Mouse (Mus musculus) liver, embryonic 14.5 days (tissue): Measurements from ENCODE around the gene Srsf7. TPM values are rescaled to one million over a fixed set of nuclear protein-coding genes. Genes with fewer than 3 reads are reported as not detected.

ENCODE experiments used
- ATAC-seq: fragments of 200-750 bp; cut with Nextera tagmentation; 2 replicates; pipeline ENCODE4 v1.8.0; 2017; ENCODE audit warnings: moderate number of reproducible peaks, mild to moderate bottlenecking, moderate library complexity; ENCODE audit not compliant: insufficient read depth
- DNase-seq, 3 experiments: peaks; one replicate each; pipeline ENCODE4 v3.0.0-alpha.2; 2012 to 2013; ENCODE audit warnings: low read depth in 3 of 3, low spot score in 3 of 3
- H3K27ac ChIP-seq: fragments of 300-500 bp; sonication (generic); 2 replicates; pipeline ENCODE4 v1.5.1; 2014; ENCODE audit warnings: moderate library complexity, mild to moderate bottlenecking, control low read depth, inconsistent platforms
- H3K27me3 ChIP-seq: fragments of 300-500 bp; sonication (generic); 2 replicates; pipeline ENCODE4 v1.6.1; 2014; ENCODE audit warnings: mild to moderate bottlenecking, low read length, moderate library complexity; ENCODE audit not compliant: control insufficient read depth, insufficient read depth
- H3K36me3 ChIP-seq: fragments of 300-500 bp; sonication (generic); replicated peaks from 2 replicates; pipeline ENCODE4 v1.6.1; 2014; ENCODE audit warnings: low read depth; ENCODE audit not compliant: control insufficient read depth, insufficient read depth
- H3K4me1 ChIP-seq, 2 experiments: fragments of 200-500 bp in 1 of 2; fragments of 300-500 bp in 1 of 2; sonication (generic) in 1 of 2; replicated peaks; 2 replicates each; pipeline ENCODE4 v1.6.1; 2012 to 2014; ENCODE audit warnings: antibody characterized with exemption in 1 of 2, inconsistent platforms in 1 of 2, low read length in 1 of 2; ENCODE audit not compliant: control insufficient read depth in 2 of 2, insufficient read depth in 2 of 2
- H3K4me2 ChIP-seq: fragments of 300-500 bp; sonication (generic); 2 replicates; pipeline ENCODE4 v1.6.1; 2014; ENCODE audit warnings: low read depth, mild to moderate bottlenecking, control low read depth, moderate library complexity
- H3K4me3 ChIP-seq, 2 experiments: fragments of 200-500 bp in 1 of 2; fragments of 300-500 bp in 1 of 2; sonication (generic) in 1 of 2; 2 replicates each; pipeline ENCODE4 v1.5.1; 2012 to 2014; ENCODE audit warnings: low read depth in 2 of 2, low read length in 2 of 2, mild to moderate bottlenecking in 2 of 2, control low read depth in 1 of 2, inconsistent platforms in 1 of 2, moderate library complexity in 1 of 2; ENCODE audit not compliant: insufficient read depth in 1 of 2
- H3K9ac ChIP-seq: fragments of 300-500 bp; sonication (generic); replicated peaks from 2 replicates; pipeline ENCODE4 v1.6.1; 2014; ENCODE audit warnings: mild to moderate bottlenecking, control low read depth, moderate library complexity
- H3K9me3 ChIP-seq: fragments of 300-500 bp; sonication (generic); 2 replicates; pipeline ENCODE4 v1.6.1; 2016; ENCODE audit warnings: low read length, mixed read lengths; ENCODE audit not compliant: control insufficient read depth
- CTCF ChIP-seq: IDR thresholded peaks from 2 replicates; pipeline ENCODE4 v1.5.1; 2016; ENCODE audit warnings: antibody characterized with exemption, low read depth, control low read depth
- EP300 ChIP-seq: IDR thresholded peaks from 2 replicates; pipeline ENCODE4 v1.6.1; 2016; ENCODE audit warnings: antibody characterized with exemption, low read depth
- WGBS: fragments of 180-500 bp; shearing (Covaris S2); extraction: QIAGEN DNeasy Blood & Tissue Kit; methylation state at CpG from one replicate; pipeline ENCODE4 v1.1.7; 2014; ENCODE audit not compliant: insufficient replicate concordance; 5-methylcytosine and 5-hydroxymethylcytosine counted together
- polyA plus RNA-seq, 2 experiments: library from polyadenylated mRNA; depleted of rRNA in 1 of 2; stranded (reverse) in 1 of 2; unstranded in 1 of 2; fragments of >200 nt; fragmentation: Nextera tagmentation in 1 of 2; extraction: Ambion mirVana in 1 of 2; gene quantifications; 2 replicates each; pipeline versions ENCODE4 v1.2.1 to v1.2.3; 2012 to 2014

Gene Srsf7
- polyA plus RNA-seq, 2 experiments: 146 to 264 TPM

DNA sequence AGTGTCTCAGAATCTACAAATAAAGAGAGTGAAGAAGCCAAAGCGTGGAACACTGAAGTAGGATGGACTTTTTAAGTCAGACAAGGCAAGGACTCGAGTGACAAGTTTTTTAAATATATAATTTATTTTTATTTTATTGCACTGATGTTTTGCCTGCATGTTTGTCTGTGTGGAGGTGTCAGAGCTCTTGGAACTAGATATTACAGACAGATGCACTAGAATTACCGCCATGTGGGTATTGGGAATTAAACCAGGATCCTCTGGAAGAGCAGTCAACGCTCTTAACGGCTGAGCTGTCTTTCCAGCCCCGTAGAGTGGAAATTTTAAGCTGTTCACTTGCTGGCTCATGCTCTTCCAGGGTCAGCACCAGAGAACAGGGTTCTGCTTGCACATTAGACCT, 40.8 kb downstream of the Srsf7 start:
- Histone ChIP-seq H3K27me3 (no peaks in the 10 kb centered on the region; the same call in 1 of the 2 replicates), H3K4me1 (0 out of 4 replicates have a peak, but pooled peaks cover 0 to 2% of the 10 kb centered on the region in 2 experiments), H3K36me3 (no peaks in the 10 kb centered on the region), H3K4me3 (no peak overlapping the region), H3K27ac (no peak overlapping the region), H3K4me2 (no peak overlapping the region), H3K9me3 (no peaks in the 10 kb centered on the region), H3K9ac (no peak overlapping the region)
- DNase-seq (no peak), ATAC-seq (no peak)
- 77% methylated on average over 6 of the region's 6 CpGs for WGBS
- TF ChIP-seq EP300 (no peak), CTCF (no peak)

DNA sequence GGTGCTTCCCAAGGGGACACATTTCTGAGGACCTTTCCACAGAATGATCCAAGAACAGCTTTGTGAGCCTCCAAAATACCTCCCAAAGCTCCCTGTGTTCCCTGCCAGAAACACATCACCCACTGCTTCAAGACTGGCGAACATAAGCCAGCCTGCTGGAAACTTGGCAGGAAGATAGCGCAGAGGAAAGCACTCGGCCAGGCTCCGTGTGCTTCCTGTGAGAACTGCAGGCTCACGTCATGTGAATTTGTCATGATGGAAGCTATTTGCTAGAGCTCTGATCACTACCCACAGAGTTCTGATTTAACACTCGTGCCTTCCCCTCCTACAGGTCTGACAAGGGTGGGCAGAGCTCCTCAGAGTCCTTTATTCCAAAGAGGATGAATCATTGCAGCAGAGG, 41.4 kb downstream of the Srsf7 start:
- no peak for ATAC-seq
- Histone ChIP-seq H3K4me1 (0 out of 4 replicates have a peak, but pooled peaks cover 0 to 2% of the 10 kb centered on the region in 2 experiments), H3K9me3 (no peaks in the 10 kb centered on the region), H3K36me3 (no peaks in the 10 kb centered on the region), H3K27me3 (no peaks in the 10 kb centered on the region; the same call in 1 of the 2 replicates), H3K9ac (no peak overlapping the region), H3K27ac (no peak overlapping the region), H3K4me3 (no peak overlapping the region), H3K4me2 (no peak overlapping the region)
- 46% methylated on average over 6 of the region's 6 CpGs for WGBS
- DNase-seq: no peak
- TF ChIP-seq CTCF: no peak
- no peak for TF ChIP-seq EP300

DNA sequence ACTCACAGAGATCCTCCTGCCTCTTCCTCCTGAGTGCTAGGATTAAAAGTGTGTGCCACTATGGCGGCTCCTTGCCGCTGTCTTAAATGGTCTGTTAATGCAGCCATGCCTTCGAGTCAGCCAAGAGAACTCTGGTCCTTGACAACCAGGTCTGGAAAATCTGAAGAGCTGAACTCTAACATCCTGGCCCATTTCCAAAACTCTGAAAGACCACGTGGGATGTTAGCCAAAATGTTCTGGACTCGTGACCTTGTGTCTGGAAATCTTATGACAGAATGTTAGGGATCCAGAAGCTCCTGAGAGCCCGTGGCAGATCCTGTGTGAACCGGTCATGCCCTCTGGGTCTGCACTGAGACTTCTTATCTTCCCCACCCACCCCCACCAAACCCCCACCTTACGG, 43.1 kb downstream of the Srsf7 start:
- H3K36me3 ChIP-seq: no peaks in the 10 kb centered on the region
- H3K4me2 ChIP-seq: no peak overlapping the region
- DNase-seq: no peak
- TF ChIP-seq CTCF (no peak), EP300 (no peak)
- H3K27ac ChIP-seq: no peak overlapping the region
- 0 out of 4 replicates have a peak, but pooled peaks cover 0 to 2% of the 10 kb centered on the region in 2 experiments for H3K4me1 ChIP-seq
- H3K27me3 ChIP-seq: no peaks in the 10 kb centered on the region; the same call in 1 of the 2 replicates
- WGBS: 59% methylated on average over 8 of the region's 8 CpGs
- H3K4me3 ChIP-seq: no peak overlapping the region
- ATAC-seq: no peak
- H3K9ac ChIP-seq: no peak overlapping the region
- H3K9me3 ChIP-seq: no peaks in the 10 kb centered on the region

DNA sequence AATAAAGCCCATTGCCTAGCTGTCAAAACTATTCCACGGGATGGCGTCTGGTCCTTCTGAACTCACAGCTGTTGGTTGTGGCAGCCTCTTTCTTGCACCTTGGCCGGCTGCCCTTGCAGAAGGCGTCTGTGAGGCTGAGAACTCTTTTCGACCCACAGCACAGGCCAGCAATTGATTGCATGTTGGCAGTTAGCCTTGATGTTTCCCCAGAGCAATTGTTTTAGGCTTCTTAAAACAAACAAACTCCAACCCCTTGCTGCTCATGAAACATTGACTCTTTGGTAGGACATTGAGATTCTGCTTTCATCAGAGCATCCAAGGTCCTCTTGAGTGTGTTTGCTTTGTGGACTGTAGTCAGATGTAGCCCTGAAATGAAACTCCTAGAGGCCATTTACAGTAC, 46.7 kb downstream of the Srsf7 start:
- no peaks in the 10 kb centered on the region for H3K4me1 ChIP-seq
- H3K27ac ChIP-seq: no peak overlapping the region
- no peaks in the 10 kb centered on the region for H3K9me3 ChIP-seq

DNA sequence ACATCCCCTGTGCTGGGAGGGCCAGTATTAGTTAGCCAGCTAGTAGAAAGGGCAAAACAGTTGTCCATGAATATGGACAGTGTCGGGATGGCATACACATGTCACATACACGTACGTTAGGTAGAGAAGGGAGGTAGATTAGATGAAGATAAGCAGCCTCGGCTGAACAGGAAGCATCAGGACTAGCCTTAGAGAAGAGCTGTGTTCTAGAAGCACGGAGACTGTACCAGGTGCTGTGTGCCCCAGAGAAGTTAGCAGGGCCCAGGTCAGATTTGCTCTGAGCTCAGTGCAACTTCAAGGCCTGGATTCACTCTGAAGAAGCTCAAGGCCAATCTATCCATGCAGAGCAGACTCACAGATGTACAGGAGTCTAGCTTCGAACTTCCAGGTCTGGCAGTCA, 49.6 kb downstream of the Srsf7 start:
- no peak for ATAC-seq
- 54% methylated on average over 6 of the region's 6 CpGs for WGBS

More for the DNA sequence above, 46.7 kb downstream of the Srsf7 start:
- DNase-seq (no peak), ATAC-seq (no peak)
- no peaks in the 10 kb centered on the region for H3K27me3 ChIP-seq
- TF ChIP-seq CTCF: no peak
- no peak for TF ChIP-seq EP300
- H3K9ac ChIP-seq: no peak overlapping the region
- H3K36me3 ChIP-seq: no peaks in the 10 kb centered on the region
- no peak overlapping the region for H3K4me2 ChIP-seq
- H3K4me3 ChIP-seq: no peak overlapping the region
- WGBS: 52% methylated on average over 5 of the region's 5 CpGs

More for the DNA sequence above, 49.6 kb downstream of the Srsf7 start:
- no peaks in the 10 kb centered on the region for H3K36me3 ChIP-seq
- no peak for DNase-seq
- H3K4me2 ChIP-seq: no peak overlapping the region
- H3K4me3 ChIP-seq: no peak overlapping the region
- no peak overlapping the region for H3K27ac ChIP-seq
- no peak overlapping the region for H3K9ac ChIP-seq
- H3K9me3 ChIP-seq: no peaks in the 10 kb centered on the region
- H3K4me1 ChIP-seq: peaks cover 0 to 5% of the 10 kb centered on the region in 2 experiments; a peak in 2 of 4 replicates
- H3K27me3 ChIP-seq: no peaks in the 10 kb centered on the region
- no peak for TF ChIP-seq CTCF
- no peak for TF ChIP-seq EP300
